Mouse (Mus musculus) liver, postnatal 0 days (tissue): Measurements from ENCODE around the gene Pcbp4. TPM values are rescaled to one million over a fixed set of nuclear protein-coding genes. Genes with fewer than 3 reads are reported as not detected.

Experiments used
- ATAC-seq: fragments of 200-750 bp; cut with Nextera tagmentation; 2 replicates; pipeline ENCODE4 v1.8.0; 2017; ENCODE audit warnings: mild to moderate bottlenecking, moderate library complexity
- DNase-seq: peaks from one replicate; pipeline ENCODE4 v3.0.0-alpha.2; 2016
- H3K27ac ChIP-seq: fragments of 300-500 bp; sonication (generic); 2 replicates; pipeline ENCODE4 v1.5.1; 2014; ENCODE audit warnings: antibody characterized with exemption, moderate library complexity, mild to moderate bottlenecking, low read depth
- H3K27me3 ChIP-seq: fragments of 300-500 bp; sonication (generic); 2 replicates; pipeline ENCODE4 v1.6.1; 2014; ENCODE audit warnings: low read length, control low read depth, mixed read lengths; ENCODE audit not compliant: insufficient read depth
- H3K36me3 ChIP-seq: fragments of 300-500 bp; sonication (generic); replicated peaks from 2 replicates; pipeline ENCODE4 v1.6.1; 2014; ENCODE audit warnings: mild to moderate bottlenecking, control low read depth, low read length, moderate library complexity, mixed read lengths; ENCODE audit not compliant: insufficient read depth
- H3K4me1 ChIP-seq: fragments of 300-500 bp; sonication (generic); 2 replicates; pipeline ENCODE4 v1.6.1; 2014; ENCODE audit warnings: antibody characterized with exemption, mild to moderate bottlenecking, control low read depth; ENCODE audit not compliant: insufficient read depth
- H3K4me2 ChIP-seq: fragments of 300-500 bp; sonication (generic); 2 replicates; pipeline ENCODE4 v1.6.1; 2014; ENCODE audit warnings: low read depth, mild to moderate bottlenecking, low read length, moderate library complexity, mixed read lengths
- H3K4me3 ChIP-seq: fragments of 300-500 bp; sonication (generic); 2 replicates; pipeline ENCODE4 v1.5.1; 2014; ENCODE audit warnings: low read depth, low read length
- H3K9ac ChIP-seq: fragments of 300-500 bp; sonication (generic); replicated peaks from 2 replicates; pipeline ENCODE4 v1.6.1; 2014; ENCODE audit warnings: mild to moderate bottlenecking, moderate library complexity
- H3K9me3 ChIP-seq: fragments of 300-500 bp; sonication (generic); 2 replicates; pipeline ENCODE4 v1.6.1; 2016; ENCODE audit warnings: mild to moderate bottlenecking, control low read depth, low read length, mixed read lengths
- CTCF ChIP-seq: sonication (generic); IDR thresholded peaks from 2 replicates; pipeline ENCODE4 v1.5.1; 2016; ENCODE audit warnings: antibody characterized with exemption, low read depth
- EP300 ChIP-seq: IDR thresholded peaks from 2 replicates; pipeline ENCODE4 v1.6.1; 2016; ENCODE audit warnings: antibody characterized with exemption, low read depth, mild to moderate bottlenecking
- WGBS: fragments of 180-500 bp; shearing (Covaris S2); extraction: QIAGEN DNeasy Blood & Tissue Kit; methylation state at CpG from one replicate; pipeline ENCODE4 v1.1.7; 2014; ENCODE audit not compliant: insufficient replicate concordance; 5-methylcytosine and 5-hydroxymethylcytosine counted together
- polyA plus RNA-seq: library from polyadenylated mRNA; unstranded; fragments of >200 nt; fragmentation: Nextera tagmentation; extraction: Ambion mirVana; gene quantifications from 2 replicates; pipeline ENCODE4 v1.2.1, GENCODE M21; 2015

Pcbp4 gene
- polyA plus RNA-seq, 1 experiment from 2014 or later: 4.9 TPM

GRCm38 (mm10) chr9:106470991-106471750, 18.1 kb downstream of the Pcbp4 start:
- WGBS: 72% methylated on average over 14 of the region's 14 CpGs
- H3K4me2 ChIP-seq: peak overlapping the region; percentile 29; the same call in 1 of the 2 replicates
- H3K27ac ChIP-seq: no peak overlapping the region

DNA sequence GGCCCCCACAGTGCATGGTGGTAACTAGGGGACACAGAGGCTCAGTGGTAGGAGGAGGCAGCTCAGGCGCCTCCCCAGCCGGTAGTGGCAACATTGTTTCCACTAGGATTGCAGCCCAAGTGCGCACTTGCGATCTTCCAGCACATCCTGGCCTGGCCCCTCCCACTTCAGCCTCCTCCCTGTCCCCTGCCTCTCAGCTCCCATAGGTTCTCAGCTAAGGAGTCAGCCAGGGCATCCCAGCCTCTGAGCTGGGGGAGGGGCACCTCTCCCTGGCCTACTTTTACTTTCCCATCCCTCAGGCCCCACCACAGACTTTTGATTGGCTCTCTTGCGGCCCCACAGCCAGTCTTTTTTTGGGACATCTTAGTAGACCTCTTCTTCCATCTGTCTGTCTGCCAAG, 18.8 kb downstream of the Pcbp4 start:
- Histone ChIP-seq H3K4me3 (no peak overlapping the region), H3K9me3 (no peaks in the 10 kb centered on the region), H3K27me3 (no peaks in the 10 kb centered on the region), H3K36me3 (no peaks in the 10 kb centered on the region), H3K4me2 (peak overlapping the region; percentile 29; the same call in 1 of the 2 replicates), H3K4me1 (peaks cover 8% of the 10 kb centered on the region), H3K9ac (no peak overlapping the region), H3K27ac (peak overlapping the region; percentile 34)
- TF ChIP-seq CTCF (no peak), EP300 (no peak)
- WGBS: 63% methylated on average over 5 of the region's 5 CpGs
- ATAC-seq: no peak
- DNase-seq: peak; percentile 46

More at GRCm38 (mm10) chr9:106470991-106471750, 18.1 kb downstream of the Pcbp4 start:
- no peak for DNase-seq
- no peak for ATAC-seq
- no peak for TF ChIP-seq EP300
- no peak for TF ChIP-seq CTCF
- H3K9me3 ChIP-seq: no peaks in the 10 kb centered on the region
- H3K9ac ChIP-seq: no peak overlapping the region
- H3K27me3 ChIP-seq: peaks cover 1% of the 10 kb centered on the region; the same call in 1 of the 2 replicates
- peaks cover 5% of the 10 kb centered on the region for H3K4me1 ChIP-seq
- no peaks in the 10 kb centered on the region for H3K36me3 ChIP-seq
- no peak overlapping the region for H3K4me3 ChIP-seq

- H3K9ac ChIP-seq: no peak overlapping the region
- no peak overlapping the region for H3K4me2 ChIP-seq
- peaks cover 10% of the 10 kb centered on the region for H3K4me1 ChIP-seq
- WGBS: 69% methylated on average over 4 of the region's 4 CpGs
- H3K27me3 ChIP-seq: no peaks in the 10 kb centered on the region
- H3K27ac ChIP-seq: peak overlapping the region; percentile 34
- no peaks in the 10 kb centered on the region for H3K9me3 ChIP-seq
- no peak for TF ChIP-seq EP300
- TF ChIP-seq CTCF: no peak
- no peaks in the 10 kb centered on the region for H3K36me3 ChIP-seq
- H3K4me3 ChIP-seq: no peak overlapping the region
- no peak for ATAC-seq
- DNase-seq: no peak
These were observed 19.2 kb downstream of the Pcbp4 start for GRCm38 (mm10) chr9:106472321-106472720.

GRCm38 (mm10) chr9:106473081-106473752, 20.1 kb downstream of the Pcbp4 start:
- DNase-seq (no peak), ATAC-seq (no peak)
- peak overlapping the region; percentile 34; the same call in 1 of the 2 replicates for H3K27ac ChIP-seq
- H3K9me3 ChIP-seq: no peaks in the 10 kb centered on the region
- 85% methylated on average over 16 of the region's 16 CpGs for WGBS
- H3K4me2 ChIP-seq: no peak overlapping the region
- no peak overlapping the region for H3K4me3 ChIP-seq
- H3K36me3 ChIP-seq: no peaks in the 10 kb centered on the region
- H3K9ac ChIP-seq: no peak overlapping the region
- H3K27me3 ChIP-seq: no peaks in the 10 kb centered on the region
- TF ChIP-seq CTCF (no peak), EP300 (no peak)
- peaks cover 19% of the 10 kb centered on the region for H3K4me1 ChIP-seq

- Histone ChIP-seq H3K27me3 (no peaks in the 10 kb centered on the region), H3K9me3 (no peaks in the 10 kb centered on the region), H3K36me3 (no peaks in the 10 kb centered on the region), H3K9ac (no peak overlapping the region), H3K4me1 (peaks cover 20% of the 10 kb centered on the region), H3K27ac (no peak overlapping the region), H3K4me2 (no peak overlapping the region), H3K4me3 (no peak overlapping the region)
- 74% methylated on average over 5 of the region's 5 CpGs for WGBS
- no peak for ATAC-seq
- no peak for TF ChIP-seq CTCF
- no peak for TF ChIP-seq EP300
- no peak for DNase-seq
These were observed 20.6 kb downstream of the Pcbp4 start for GRCm38 (mm10) chr9:106473753-106474105.

DNA sequence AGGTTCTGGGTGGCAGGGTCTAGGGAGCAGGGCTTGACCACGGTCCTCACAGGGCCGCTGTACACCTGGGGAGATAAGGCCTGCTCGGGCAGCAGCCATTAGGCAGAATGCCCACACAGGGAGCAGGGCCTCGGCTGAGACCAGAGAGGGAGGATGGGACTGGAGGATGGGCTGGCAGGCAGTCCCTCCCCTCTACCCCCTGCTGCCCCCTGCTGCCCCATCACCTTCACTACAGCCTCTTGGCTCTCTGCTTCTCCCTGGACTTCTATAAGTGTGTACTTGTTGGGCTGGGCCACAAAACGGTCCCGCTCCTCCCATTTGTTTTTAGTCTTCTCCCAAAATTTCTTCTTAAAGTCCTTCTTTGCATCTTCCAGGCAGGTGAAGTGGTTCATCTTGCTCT, 21.4 kb downstream of the Pcbp4 start:
- Histone ChIP-seq H3K4me1 (peaks cover 20% of the 10 kb centered on the region), H3K27me3 (no peaks in the 10 kb centered on the region), H3K4me2 (no peak overlapping the region), H3K36me3 (no peaks in the 10 kb centered on the region), H3K9ac (no peak overlapping the region), H3K9me3 (no peaks in the 10 kb centered on the region), H3K27ac (no peak overlapping the region), H3K4me3 (no peak overlapping the region)
- DNase-seq (peak; percentile 81), ATAC-seq (no peak)
- WGBS: 6% methylated on average over 5 of the region's 6 CpGs
- TF ChIP-seq EP300 (no peak), CTCF (peak; percentile 87)
